Mouse (Mus musculus) bone marrow, adult 2 months (tissue): Measurements from ENCODE around the gene Zfp385a.

Source experiments
- CTCF ChIP-seq: fragments of 200-500 bp; IDR thresholded peaks from 2 replicates; pipeline ENCODE4 v1.5.1; 2011; ENCODE audit warnings: low read length, control low read depth; ENCODE audit not compliant: control insufficient read depth, insufficient read depth
- POLR2A ChIP-seq: fragments of 200-500 bp; IDR thresholded peaks from 2 replicates; pipeline ENCODE4 v1.6.1; 2011; ENCODE audit warnings: low read depth, mild to moderate bottlenecking, control low read depth, low read length, borderline replicate concordance; ENCODE audit not compliant: control insufficient read depth

DNA sequence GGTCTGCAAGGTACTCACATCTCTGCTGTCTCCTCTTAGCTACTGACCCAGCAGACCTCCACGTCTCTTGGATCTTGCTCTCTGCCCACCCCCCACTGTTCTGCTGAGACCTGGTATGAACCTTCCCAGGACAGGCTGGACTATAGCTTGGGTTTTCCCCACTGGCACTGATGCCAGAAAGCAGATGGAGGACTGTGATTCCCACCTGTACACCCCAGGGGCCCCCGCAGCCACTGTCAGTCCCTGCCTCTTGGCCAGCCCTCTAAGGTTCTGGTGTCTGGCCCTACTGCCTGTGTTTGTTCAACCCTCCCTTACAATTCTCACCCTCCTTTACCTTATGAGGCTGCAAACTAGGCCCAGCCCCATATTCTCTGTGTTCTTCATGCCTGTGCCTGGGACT, 14.8 kb upstream of the Zfp385a start:
- no peak for TF ChIP-seq POLR2A
- TF ChIP-seq CTCF = no peak
